Mouse (Mus musculus) G1E (cell line): ENCODE results near the gene Abat.
"Not testable (repeated sequence)": the region's sequence is repeated elsewhere in the genome, so short reads cannot be mapped to it uniquely, and the experiment has no call there.

Experiments used
- CTCF ChIP-seq: IDR thresholded peaks from 2 replicates; pipeline ENCODE4 v1.5.1; 2012; ENCODE audit warnings: low read depth, low read length, inconsistent platforms, mixed read lengths
- GATA1 ChIP-seq: IDR thresholded peaks from 2 replicates; pipeline ENCODE4 v1.6.1; 2012; ENCODE audit warnings: borderline replicate concordance, low read length, inconsistent platforms, mixed read lengths

DNA sequence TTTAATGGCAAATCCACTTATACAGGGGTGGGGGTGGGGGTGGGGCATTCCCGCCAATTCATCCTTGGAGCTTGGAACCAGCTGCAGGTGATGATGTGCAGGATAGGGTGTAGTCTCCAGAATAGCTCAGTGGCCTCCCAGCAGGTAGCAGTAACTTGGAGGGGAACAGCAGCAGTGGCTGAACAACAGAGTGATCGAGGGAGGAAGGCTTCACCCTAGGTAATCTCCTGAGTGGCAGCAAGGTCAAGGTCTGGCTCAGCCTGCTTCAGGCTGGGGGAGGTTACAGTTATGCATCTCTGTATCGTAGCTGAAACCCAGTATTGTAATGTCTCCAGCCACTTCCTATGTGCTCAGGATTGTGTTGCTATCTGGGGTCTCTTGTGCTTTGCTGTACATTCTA lies 49.6 kb downstream of the Abat start:
- not testable (repeated sequence) for TF ChIP-seq CTCF, GATA1
